Mouse (Mus musculus): Measurements from ENCODE around the gene Vmn1r32.

Vmn1r32 gene

GRCm38 (mm10) chr6:66559996-66560395, at the start of gene Vmn1r32:
Gene Vmn1r32 (minus strand): TSS chr6:66560096.
- no peak for DNase-seq

GRCm38 (mm10) chr6:66595804-66596203, 35.9 kb upstream of the Vmn1r32 start:
- DNase-seq, result no peak

DNA sequence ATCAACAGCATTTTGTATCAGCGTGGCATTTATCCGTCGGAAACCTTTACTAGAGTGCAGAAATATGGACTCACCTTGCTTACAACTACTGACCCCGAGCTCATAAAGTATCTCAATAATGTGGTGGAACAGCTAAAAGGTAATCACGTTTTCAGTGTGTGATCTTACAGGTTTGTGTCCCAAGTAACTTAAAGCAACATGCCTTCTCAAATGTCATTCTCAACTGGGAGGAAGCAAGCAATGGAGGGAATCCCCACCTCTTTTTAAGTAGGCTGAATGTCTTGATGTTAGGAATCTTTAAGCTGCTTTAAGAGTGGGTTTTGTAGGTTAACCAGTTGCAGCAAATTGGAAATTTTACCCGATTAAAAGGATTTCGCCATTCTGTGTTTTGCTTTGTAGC, 23.9 kb downstream of the Vmn1r32 start:
- DNase-seq, result no peak

DNA sequence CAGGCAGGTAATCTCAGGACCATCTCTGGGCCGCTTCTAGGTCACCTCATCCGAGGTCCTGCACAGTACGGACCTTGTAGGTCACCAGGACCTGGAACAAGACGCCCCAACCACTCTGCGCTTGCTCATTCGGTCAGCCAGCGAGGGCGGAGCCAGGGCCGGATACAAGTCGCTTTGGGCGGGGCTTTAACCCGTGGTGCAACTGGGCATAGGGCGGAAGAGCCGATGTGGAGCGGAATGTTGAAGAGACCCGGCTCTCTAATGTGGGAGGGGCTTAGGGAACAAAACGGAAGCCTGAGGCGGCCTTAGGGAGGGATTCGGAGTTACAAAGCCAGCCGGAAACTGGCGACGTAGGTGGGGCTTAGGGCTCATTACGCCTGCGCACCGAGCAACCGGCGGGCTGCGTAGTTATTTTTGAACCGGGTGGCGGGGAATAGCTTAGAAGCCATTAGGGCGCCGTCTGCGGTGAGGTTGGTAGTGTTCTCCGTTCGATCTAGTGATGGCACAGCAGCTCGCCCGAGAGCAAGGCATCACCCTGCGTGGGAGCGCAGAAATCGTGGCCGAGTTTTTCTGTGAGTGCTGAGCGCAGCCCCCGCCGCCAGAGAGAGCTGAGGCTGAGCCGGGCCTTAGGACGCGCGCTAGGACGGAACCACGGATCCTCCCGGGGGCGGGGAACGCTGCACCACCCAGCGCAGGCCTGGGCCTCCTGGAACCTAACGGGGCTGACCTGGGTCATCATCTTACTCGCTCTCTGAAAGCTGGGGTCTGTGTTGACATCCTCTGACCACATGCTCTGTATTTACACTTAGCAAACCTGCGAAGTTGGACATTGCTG, 24.7 kb downstream of the Vmn1r32 start, which contains the start of gene Mad2l1:
Mad2l1 (plus strand) TSS at position 363 of the 835 bp plus-strand sequence.
- DNase-seq, result peak; percentile 98 to 99

GRCm38 (mm10) chr6:66534366-66534941, 25.4 kb downstream of the Vmn1r32 start:
- no peak for DNase-seq

- peak in 1 of 2 experiments; percentile 25 for DNase-seq
Measured at GRCm38 (mm10) chr6:66533241-66533640, 26.7 kb downstream of the Vmn1r32 start.

DNA sequence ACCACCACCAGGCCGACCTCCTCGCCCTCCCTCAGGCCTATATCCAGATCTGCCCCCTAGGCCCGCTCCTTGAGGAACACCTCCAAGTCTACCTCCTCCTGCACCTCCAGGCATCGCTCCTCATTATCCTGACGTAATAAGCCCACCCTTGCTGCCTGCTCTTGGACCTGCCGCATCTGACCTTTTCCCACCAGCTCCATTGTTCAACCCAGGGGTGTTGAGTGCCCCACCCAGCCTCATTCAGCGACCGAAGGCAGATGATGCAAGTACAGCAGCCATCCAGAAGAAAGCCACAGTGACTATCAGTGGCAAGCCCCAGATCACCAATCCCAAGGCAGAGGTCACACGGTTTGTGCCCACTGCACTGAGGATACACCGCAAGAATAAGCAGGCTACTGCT, 31.5 kb downstream of the Vmn1r32 start:
- DNase-seq, result no peak

- DNase-seq, result no peak
Measured at GRCm38 (mm10) chr6:66516368-66516767, 43.5 kb downstream of the Vmn1r32 start.

Measured in lung, postnatal 4 days (tissue).